Mouse (Mus musculus) heart, postnatal 0 days (tissue): ENCODE results near the gene Il1a. TPM values are rescaled to one million over a fixed set of nuclear protein-coding genes. Genes with fewer than 3 reads are reported as not detected.

Experiments used
- ATAC-seq: fragments of 200-750 bp; cut with Nextera tagmentation; 2 replicates; pipeline ENCODE4 v1.8.0; 2017; ENCODE audit warnings: low read depth, moderate number of reproducible peaks, moderate library complexity; ENCODE audit not compliant: insufficient read depth
- DNase-seq: peaks from one replicate; pipeline ENCODE4 v3.0.0-alpha.2; 2016; ENCODE audit warnings: low spot score
- H3K27ac ChIP-seq: fragments of 300-500 bp; sonication (generic); 2 replicates; pipeline ENCODE4 v1.5.1; 2014; ENCODE audit warnings: low read depth, mild to moderate bottlenecking
- H3K27me3 ChIP-seq: fragments of 300-500 bp; sonication (generic); 2 replicates; pipeline ENCODE4 v1.6.1; 2014; ENCODE audit warnings: low read length, mixed read lengths; ENCODE audit not compliant: control insufficient read depth, insufficient read depth
- H3K36me3 ChIP-seq: fragments of 300-500 bp; sonication (generic); replicated peaks from 2 replicates; pipeline ENCODE4 v1.6.1; 2014; ENCODE audit warnings: low read length, mixed read lengths; ENCODE audit not compliant: control insufficient read depth, insufficient read depth
- H3K4me1 ChIP-seq: fragments of 300-500 bp; sonication (generic); 2 replicates; pipeline ENCODE4 v1.6.1; 2014; ENCODE audit warnings: antibody characterized with exemption; ENCODE audit not compliant: control insufficient read depth, insufficient read depth
- H3K4me2 ChIP-seq: fragments of 300-500 bp; sonication (generic); 2 replicates; pipeline ENCODE4 v1.6.1; 2014; ENCODE audit warnings: low read depth, mild to moderate bottlenecking, low read length, moderate library complexity
- H3K4me3 ChIP-seq: fragments of 300-500 bp; sonication (generic); 2 replicates; pipeline ENCODE4 v1.5.1; 2014; ENCODE audit warnings: low read depth, low read length
- H3K9ac ChIP-seq: fragments of 300-500 bp; sonication (generic); replicated peaks from 2 replicates; pipeline ENCODE4 v1.6.1; 2014; ENCODE audit warnings: low read depth, low read length, mixed read lengths
- H3K9me3 ChIP-seq: fragments of 300-500 bp; sonication (generic); replicated peaks from 2 replicates; pipeline ENCODE4 v1.6.1; 2016; ENCODE audit warnings: low read length; ENCODE audit not compliant: control insufficient read depth
- CTCF ChIP-seq: IDR thresholded peaks from 2 replicates; pipeline ENCODE4 v1.5.1; 2016; ENCODE audit warnings: antibody characterized with exemption, control low read depth, low read depth
- EP300 ChIP-seq: IDR thresholded peaks from 2 replicates; pipeline ENCODE4 v1.6.1; 2016; ENCODE audit warnings: antibody characterized with exemption, low read depth
- WGBS: fragments of 180-500 bp; shearing (Covaris S2); extraction: QIAGEN DNeasy Blood & Tissue Kit; methylation state at CpG from one replicate; pipeline ENCODE4 v1.1.7; 2014; 5-methylcytosine and 5-hydroxymethylcytosine counted together
- polyA plus RNA-seq: library from polyadenylated mRNA; unstranded; fragments of >200 nt; fragmentation: Nextera tagmentation; extraction: Ambion mirVana; gene quantifications from 2 replicates; pipeline ENCODE4 v1.2.1, GENCODE M21; 2015
- total RNA-seq: library from RNA; depleted of rRNA; stranded (reverse); fragments of >200 nt; gene quantifications from 2 replicates; pipeline ENCODE4 v1.2.3, GENCODE M21; 2014; ENCODE audit warnings: low replicate concordance

Il1a gene
- total and polyA plus RNA-seq, 2 experiments from 2014 or later = 0.30 TPM; not detected in 1

- Histone ChIP-seq H3K36me3 (peaks cover 75% of the 10 kb centered on the region), H3K4me3 (no peak overlapping the region), H3K27ac (no peak overlapping the region), H3K4me2 (no peak overlapping the region), H3K9me3 (no peaks in the 10 kb centered on the region), H3K9ac (no peak overlapping the region), H3K27me3 (no peaks in the 10 kb centered on the region), H3K4me1 (no peaks in the 10 kb centered on the region)
- WGBS = over 99% methylated on average over 5 of the region's 5 CpGs
- no peak for TF ChIP-seq EP300
- TF ChIP-seq CTCF = no peak
- ATAC-seq (no peak), DNase-seq (no peak)
Observed at GRCm38 (mm10) chr2:129273823-129274222, 35.9 kb downstream of the Il1a start.

- WGBS = 89% methylated on average over 9 of the region's 9 CpGs
- Histone ChIP-seq H3K27ac (no peak overlapping the region), H3K36me3 (peaks cover 81% of the 10 kb centered on the region), H3K4me3 (no peak overlapping the region), H3K4me1 (no peaks in the 10 kb centered on the region), H3K4me2 (no peak overlapping the region), H3K9me3 (no peaks in the 10 kb centered on the region), H3K9ac (no peak overlapping the region), H3K27me3 (no peaks in the 10 kb centered on the region)
- DNase-seq (no peak), ATAC-seq (no peak)
- TF ChIP-seq CTCF (no peak), EP300 (no peak)
Observed at GRCm38 (mm10) chr2:129270621-129271020, 39.2 kb downstream of the Il1a start.

GRCm38 (mm10) chr2:129269986-129270385, 39.8 kb downstream of the Il1a start:
- DNase-seq = no peak
- Histone ChIP-seq H3K9ac (no peak overlapping the region), H3K9me3 (no peaks in the 10 kb centered on the region), H3K27me3 (no peaks in the 10 kb centered on the region), H3K4me1 (no peaks in the 10 kb centered on the region), H3K4me3 (no peak overlapping the region), H3K4me2 (no peak overlapping the region), H3K36me3 (peaks cover 76% of the 10 kb centered on the region), H3K27ac (no peak overlapping the region)
- 80% methylated on average over 5 of the region's 5 CpGs for WGBS
- ATAC-seq = no peak
- no peak for TF ChIP-seq EP300
- no peak for TF ChIP-seq CTCF

GRCm38 (mm10) chr2:129269161-129269643, 40.6 kb downstream of the Il1a start:
- WGBS = 82% methylated on average over 12 of the region's 12 CpGs
- no peaks in the 10 kb centered on the region for H3K27me3 ChIP-seq
- H3K4me3 ChIP-seq = no peak overlapping the region
- no peaks in the 10 kb centered on the region for H3K9me3 ChIP-seq
- DNase-seq = no peak
- ATAC-seq = no peak
- H3K4me2 ChIP-seq = no peak overlapping the region
- H3K27ac ChIP-seq = no peak overlapping the region
- no peak overlapping the region for H3K9ac ChIP-seq
- TF ChIP-seq CTCF = no peak
- no peak for TF ChIP-seq EP300
- peaks cover 70% of the 10 kb centered on the region for H3K36me3 ChIP-seq
- H3K4me1 ChIP-seq = no peaks in the 10 kb centered on the region

- DNase-seq = no peak
- peaks cover 56% of the 10 kb centered on the region for H3K36me3 ChIP-seq
- H3K9me3 ChIP-seq = no peaks in the 10 kb centered on the region
- H3K9ac ChIP-seq = no peak overlapping the region
- H3K4me3 ChIP-seq = no peak overlapping the region
- no peaks in the 10 kb centered on the region for H3K4me1 ChIP-seq
- TF ChIP-seq EP300 (no peak), CTCF (no peak)
- H3K27me3 ChIP-seq = no peaks in the 10 kb centered on the region
- no peak for ATAC-seq
- no peak overlapping the region for H3K27ac ChIP-seq
- WGBS = 96% methylated on average over 5 of the region's 5 CpGs
- no peak overlapping the region for H3K4me2 ChIP-seq
Observed at GRCm38 (mm10) chr2:129267738-129268137, 42.0 kb downstream of the Il1a start.

GRCm38 (mm10) chr2:129265316-129265715, 44.5 kb downstream of the Il1a start:
- Histone ChIP-seq H3K27ac (no peak overlapping the region), H3K9me3 (no peaks in the 10 kb centered on the region), H3K4me2 (no peak overlapping the region), H3K9ac (no peak overlapping the region), H3K36me3 (peaks cover 36% of the 10 kb centered on the region), H3K4me1 (no peaks in the 10 kb centered on the region), H3K4me3 (no peak overlapping the region), H3K27me3 (no peaks in the 10 kb centered on the region)
- ATAC-seq (no peak), DNase-seq (no peak)
- TF ChIP-seq CTCF (no peak), EP300 (no peak)
- 89% methylated on average over 7 of the region's 7 CpGs for WGBS
